Mouse (Mus musculus): Measurements from ENCODE around the gene Negr1. TPM values are rescaled to one million over a fixed set of nuclear protein-coding genes. Genes with fewer than 3 reads are reported as not detected.

The Negr1 gene
- polyA plus RNA-seq, 1 experiment from 2014 or later: 2.9 TPM

GRCm38 (mm10) chr3:156871641-156872196 is 310.1 kb downstream of the Negr1 start:
- WGBS: 73% methylated on average over 6 of the region's 6 CpGs
- no peaks in the 10 kb centered on the region for H3K4me1 ChIP-seq (replicated peaks)
- no peak overlapping the region for H3K4me2 ChIP-seq
- no peaks in the 10 kb centered on the region for H3K27me3 ChIP-seq
- ATAC-seq (ENCODE audit: insufficient number of reproducible peaks, insufficient read depth, low FRiP score, low TSS enrichment, low read depth): no peak
- H3K4me3 ChIP-seq (replicated peaks): no peak overlapping the region
- no peak overlapping the region for H3K27ac ChIP-seq
- H3K36me3 ChIP-seq: no peaks in the 10 kb centered on the region
- no peak overlapping the region for H3K9ac ChIP-seq (replicated peaks)
- no peaks in the 10 kb centered on the region for H3K9me3 ChIP-seq

GRCm38 (mm10) chr3:156876551-156876950 is 315.0 kb downstream of the Negr1 start:
- Histone ChIP-seq H3K4me2 (no peak overlapping the region), H3K9me3 (no peaks in the 10 kb centered on the region), H3K27ac (no peak overlapping the region), H3K27me3 (no peaks in the 10 kb centered on the region), H3K4me1 (replicated peaks) (no peaks in the 10 kb centered on the region), H3K4me3 (replicated peaks) (no peak overlapping the region), H3K36me3 (no peaks in the 10 kb centered on the region), H3K9ac (replicated peaks) (no peak overlapping the region)
- no peak for ATAC-seq (ENCODE audit: insufficient number of reproducible peaks, insufficient read depth, low FRiP score, low TSS enrichment, low read depth)
- WGBS: 76% methylated on average over 1 of the region's 1 CpGs

GRCm38 (mm10) chr3:156882129-156882528 is 320.5 kb downstream of the Negr1 start:
- ATAC-seq (ENCODE audit: insufficient number of reproducible peaks, insufficient read depth, low FRiP score, low TSS enrichment, low read depth): no peak
- no peak overlapping the region for H3K27ac ChIP-seq
- H3K27me3 ChIP-seq: no peaks in the 10 kb centered on the region
- H3K9me3 ChIP-seq: no peaks in the 10 kb centered on the region
- no peaks in the 10 kb centered on the region for H3K4me1 ChIP-seq (replicated peaks)
- H3K36me3 ChIP-seq: no peaks in the 10 kb centered on the region
- no peak overlapping the region for H3K4me2 ChIP-seq
- WGBS: 76% methylated on average over 3 of the region's 3 CpGs
- no peak overlapping the region for H3K9ac ChIP-seq (replicated peaks)
- H3K4me3 ChIP-seq (replicated peaks): no peak overlapping the region

- Histone ChIP-seq H3K27ac (no peak overlapping the region), H3K9me3 (no peaks in the 10 kb centered on the region), H3K9ac (replicated peaks) (no peak overlapping the region), H3K36me3 (no peaks in the 10 kb centered on the region), H3K4me1 (replicated peaks) (no peaks in the 10 kb centered on the region), H3K27me3 (no peaks in the 10 kb centered on the region), H3K4me3 (replicated peaks) (no peak overlapping the region), H3K4me2 (no peak overlapping the region)
- WGBS: 87% methylated on average over 1 of the region's 1 CpGs
- ATAC-seq (ENCODE audit: insufficient number of reproducible peaks, insufficient read depth, low FRiP score, low TSS enrichment, low read depth): no peak
These were observed 322.3 kb downstream of the Negr1 start for GRCm38 (mm10) chr3:156883873-156884272.

- H3K27ac ChIP-seq: no peak overlapping the region
- H3K9ac ChIP-seq (replicated peaks): no peak overlapping the region
- H3K4me1 ChIP-seq (replicated peaks): no peaks in the 10 kb centered on the region
- H3K4me3 ChIP-seq (replicated peaks): no peak overlapping the region
- no peaks in the 10 kb centered on the region for H3K27me3 ChIP-seq
- WGBS: 73% methylated on average over 1 of the region's 1 CpGs
- ATAC-seq (ENCODE audit: insufficient number of reproducible peaks, insufficient read depth, low FRiP score, low TSS enrichment, low read depth): peak; percentile 73; the same call in 1 of the 2 replicates
- H3K9me3 ChIP-seq: no peaks in the 10 kb centered on the region
- no peak overlapping the region for H3K4me2 ChIP-seq
- H3K36me3 ChIP-seq: no peaks in the 10 kb centered on the region
These were observed 324.1 kb downstream of the Negr1 start for GRCm38 (mm10) chr3:156885689-156886088.

- H3K4me3 ChIP-seq (replicated peaks): no peak overlapping the region
- H3K9ac ChIP-seq (replicated peaks): no peak overlapping the region
- no peaks in the 10 kb centered on the region for H3K4me1 ChIP-seq (replicated peaks)
- H3K4me2 ChIP-seq: no peak overlapping the region
- no peak overlapping the region for H3K27ac ChIP-seq
- no peaks in the 10 kb centered on the region for H3K36me3 ChIP-seq
- no peaks in the 10 kb centered on the region for H3K9me3 ChIP-seq
- WGBS: 81% methylated on average over 3 of the region's 3 CpGs
- no peak for ATAC-seq (ENCODE audit: insufficient number of reproducible peaks, insufficient read depth, low FRiP score, low TSS enrichment, low read depth)
- no peaks in the 10 kb centered on the region for H3K27me3 ChIP-seq
These were observed 325.3 kb downstream of the Negr1 start for GRCm38 (mm10) chr3:156886915-156887314.

- Histone ChIP-seq H3K4me2 (no peak overlapping the region), H3K36me3 (no peaks in the 10 kb centered on the region), H3K9ac (replicated peaks) (no peak overlapping the region), H3K9me3 (no peaks in the 10 kb centered on the region), H3K27ac (no peak overlapping the region), H3K4me1 (replicated peaks) (no peaks in the 10 kb centered on the region), H3K27me3 (no peaks in the 10 kb centered on the region), H3K4me3 (replicated peaks) (no peak overlapping the region)
- WGBS: 77% methylated on average over 4 of the region's 4 CpGs
- no peak for ATAC-seq (ENCODE audit: insufficient number of reproducible peaks, insufficient read depth, low FRiP score, low TSS enrichment, low read depth)
These were observed 329.4 kb downstream of the Negr1 start for GRCm38 (mm10) chr3:156890986-156891385.

- ATAC-seq (ENCODE audit: insufficient number of reproducible peaks, insufficient read depth, low FRiP score, low TSS enrichment, low read depth): no peak
- 48% methylated on average over 4 of the region's 4 CpGs for WGBS
- Histone ChIP-seq H3K36me3 (no peaks in the 10 kb centered on the region), H3K9ac (replicated peaks) (no peak overlapping the region), H3K27me3 (no peaks in the 10 kb centered on the region), H3K27ac (no peak overlapping the region), H3K4me3 (replicated peaks) (no peak overlapping the region), H3K9me3 (no peaks in the 10 kb centered on the region), H3K4me1 (replicated peaks) (no peaks in the 10 kb centered on the region), H3K4me2 (no peak overlapping the region)
These were observed 333.7 kb downstream of the Negr1 start for GRCm38 (mm10) chr3:156895322-156895721.

- Histone ChIP-seq H3K27ac (no peak overlapping the region), H3K9ac (replicated peaks) (no peak overlapping the region), H3K4me2 (no peak overlapping the region), H3K9me3 (no peaks in the 10 kb centered on the region), H3K4me1 (replicated peaks) (no peaks in the 10 kb centered on the region), H3K27me3 (no peaks in the 10 kb centered on the region), H3K36me3 (no peaks in the 10 kb centered on the region), H3K4me3 (replicated peaks) (no peak overlapping the region)
- ATAC-seq (ENCODE audit: insufficient number of reproducible peaks, insufficient read depth, low FRiP score, low TSS enrichment, low read depth): no peak
- 85% methylated on average over 4 of the region's 4 CpGs for WGBS
These were observed 334.5 kb downstream of the Negr1 start for GRCm38 (mm10) chr3:156896106-156896505.

GRCm38 (mm10) chr3:156896552-156896951 is 335.0 kb downstream of the Negr1 start:
- H3K4me2 ChIP-seq: no peak overlapping the region
- 72% methylated on average over 1 of the region's 1 CpGs for WGBS
- no peak overlapping the region for H3K9ac ChIP-seq (replicated peaks)
- no peaks in the 10 kb centered on the region for H3K9me3 ChIP-seq
- no peaks in the 10 kb centered on the region for H3K4me1 ChIP-seq (replicated peaks)
- H3K27ac ChIP-seq: no peak overlapping the region
- H3K4me3 ChIP-seq (replicated peaks): no peak overlapping the region
- no peaks in the 10 kb centered on the region for H3K27me3 ChIP-seq
- no peak for ATAC-seq (ENCODE audit: insufficient number of reproducible peaks, insufficient read depth, low FRiP score, low TSS enrichment, low read depth)
- no peaks in the 10 kb centered on the region for H3K36me3 ChIP-seq

- Histone ChIP-seq H3K36me3 (no peaks in the 10 kb centered on the region), H3K4me1 (replicated peaks) (no peaks in the 10 kb centered on the region), H3K27ac (no peak overlapping the region), H3K9me3 (no peaks in the 10 kb centered on the region), H3K9ac (replicated peaks) (no peak overlapping the region), H3K4me3 (replicated peaks) (no peak overlapping the region), H3K4me2 (no peak overlapping the region), H3K27me3 (no peaks in the 10 kb centered on the region)
- 82% methylated on average over 3 of the region's 3 CpGs for WGBS
- no peak for ATAC-seq (ENCODE audit: insufficient number of reproducible peaks, insufficient read depth, low FRiP score, low TSS enrichment, low read depth)
These were observed 339.5 kb downstream of the Negr1 start for GRCm38 (mm10) chr3:156901140-156901539.

GRCm38 (mm10) chr3:156903925-156904576 is 342.5 kb downstream of the Negr1 start:
- no peaks in the 10 kb centered on the region for H3K4me1 ChIP-seq (replicated peaks)
- no peak overlapping the region for H3K27ac ChIP-seq
- 71% methylated on average over 9 of the region's 9 CpGs for WGBS
- H3K9me3 ChIP-seq: no peaks in the 10 kb centered on the region
- no peak overlapping the region for H3K4me3 ChIP-seq (replicated peaks)
- no peak for ATAC-seq (ENCODE audit: insufficient number of reproducible peaks, insufficient read depth, low FRiP score, low TSS enrichment, low read depth)
- H3K27me3 ChIP-seq: no peaks in the 10 kb centered on the region
- no peak overlapping the region for H3K4me2 ChIP-seq
- H3K9ac ChIP-seq (replicated peaks): no peak overlapping the region
- H3K36me3 ChIP-seq: no peaks in the 10 kb centered on the region
